Mouse (Mus musculus) stomach, embryonic 14.5 days (tissue): ENCODE measurements around the gene Ptprn2. TPM values are rescaled to one million over a fixed set of nuclear protein-coding genes. Genes with fewer than 3 reads are reported as not detected.

ENCODE experiments used
- ATAC-seq: fragments of 200-750 bp; cut with Nextera tagmentation; 2 replicates; pipeline ENCODE4 v1.8.0; 2017; ENCODE audit warnings: low read depth, moderate TSS enrichment; ENCODE audit not compliant: insufficient number of reproducible peaks, insufficient read depth, low FRiP score
- H3K27ac ChIP-seq: fragments of 300-500 bp; sonication (generic); 2 replicates; pipeline ENCODE4 v1.5.1; 2014; ENCODE audit warnings: mild to moderate bottlenecking, low read length, moderate library complexity, mixed read lengths
- H3K27me3 ChIP-seq: fragments of 300-500 bp; sonication (generic); 2 replicates; pipeline ENCODE4 v1.6.1; 2014; ENCODE audit warnings: low read length, control low read depth, mixed read lengths; ENCODE audit not compliant: control insufficient read depth, insufficient read depth
- H3K36me3 ChIP-seq: fragments of 300-500 bp; sonication (generic); 2 replicates; pipeline ENCODE4 v1.6.1; 2014; ENCODE audit warnings: mild to moderate bottlenecking, control low read depth, low read length, moderate library complexity, mixed read lengths; ENCODE audit not compliant: control insufficient read depth, insufficient read depth
- H3K4me1 ChIP-seq: fragments of 300-500 bp; sonication (generic); 2 replicates; pipeline ENCODE4 v1.6.1; 2014; ENCODE audit warnings: low read length, control low read depth, mixed read lengths; ENCODE audit not compliant: control insufficient read depth, insufficient read depth
- H3K4me2 ChIP-seq: fragments of 300-500 bp; sonication (generic); replicated peaks from 2 replicates; pipeline ENCODE4 v1.6.1; 2014; ENCODE audit warnings: low read depth, low read length, control low read depth
- H3K4me3 ChIP-seq: fragments of 300-500 bp; sonication (generic); 2 replicates; pipeline ENCODE4 v1.5.1; 2014; ENCODE audit warnings: low read depth, low read length, control low read depth
- H3K9ac ChIP-seq: fragments of 300-500 bp; sonication (generic); replicated peaks from 2 replicates; pipeline ENCODE4 v1.6.1; 2014; ENCODE audit warnings: low read depth, mild to moderate bottlenecking, control low read depth, low read length, moderate library complexity, mixed read lengths
- H3K9me3 ChIP-seq: fragments of 300-500 bp; sonication (generic); 2 replicates; pipeline ENCODE4 v1.6.1; 2016; ENCODE audit warnings: low read depth, low read length, control low read depth; ENCODE audit not compliant: control insufficient read depth
- WGBS: fragments of 180-500 bp; shearing (Covaris S2); extraction: QIAGEN DNeasy Blood & Tissue Kit; methylation state at CpG from one replicate; pipeline ENCODE4 v1.1.7; 2014; 5-methylcytosine and 5-hydroxymethylcytosine counted together
- polyA plus RNA-seq: library from polyadenylated mRNA; unstranded; fragments of >200 nt; fragmentation: Nextera tagmentation; extraction: Ambion mirVana; gene quantifications from 2 replicates; pipeline ENCODE4 v1.2.1, GENCODE M21; 2014

Gene Ptprn2
- polyA plus RNA-seq, 1 experiment from 2014 or later = 2.2 TPM

DNA sequence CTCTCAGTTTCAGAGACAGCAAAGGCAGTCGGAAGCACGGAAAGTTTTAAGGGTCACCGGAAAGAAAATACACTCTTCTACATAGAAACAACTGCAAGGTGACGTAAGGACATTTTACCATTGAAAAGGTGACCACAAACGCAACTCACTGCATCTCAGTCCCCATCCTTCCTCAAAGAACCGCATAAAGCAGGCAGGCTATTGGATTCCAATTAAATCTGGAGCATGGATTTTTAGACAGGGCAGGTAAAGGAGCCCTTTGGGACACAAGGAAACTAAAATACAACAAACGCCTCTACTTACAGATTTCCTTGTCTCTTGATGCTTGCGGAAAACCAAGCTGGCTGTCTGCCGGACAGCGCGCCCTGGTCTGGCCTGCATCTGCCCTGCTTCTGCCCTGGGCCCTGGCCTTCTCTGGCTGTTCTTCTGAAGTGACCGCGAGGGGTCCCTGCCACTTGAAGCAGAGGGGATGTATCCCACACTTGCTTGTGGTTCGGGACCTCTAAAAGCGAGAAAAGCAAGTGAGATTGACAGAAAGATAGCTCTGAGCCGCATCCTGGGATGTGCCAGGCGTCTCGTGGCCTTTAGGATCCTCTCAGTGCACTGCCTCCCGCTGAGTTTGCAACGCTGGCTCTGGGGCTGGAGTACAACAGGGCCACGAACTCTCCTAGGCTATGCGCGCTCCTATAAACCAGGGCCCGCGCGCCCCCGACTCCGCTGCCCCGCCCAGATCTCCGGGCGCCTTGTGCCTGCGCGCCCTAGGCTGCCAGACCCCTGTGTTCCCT lies 665.3 kb downstream of the Ptprn2 start:
- no peaks in the 10 kb centered on the region for H3K4me1 ChIP-seq
- H3K27me3 ChIP-seq = peaks cover 57% of the 10 kb centered on the region
- no peak overlapping the region for H3K4me3 ChIP-seq
- ATAC-seq = no peak
- H3K36me3 ChIP-seq = no peaks in the 10 kb centered on the region
- no peak overlapping the region for H3K9ac ChIP-seq
- no peaks in the 10 kb centered on the region for H3K9me3 ChIP-seq
- H3K27ac ChIP-seq = no peak overlapping the region
- 0 out of 2 replicates have a peak overlapping the region, but pooled peaks have one; percentile 16 for H3K4me2 ChIP-seq
- WGBS = 12% methylated on average over 33 of the region's 33 CpGs

- Histone ChIP-seq H3K36me3 (no peaks in the 10 kb centered on the region), H3K9ac (no peak overlapping the region), H3K27ac (no peak overlapping the region), H3K4me3 (no peak overlapping the region), H3K27me3 (peaks cover 63% of the 10 kb centered on the region), H3K9me3 (no peaks in the 10 kb centered on the region), H3K4me2 (no peak overlapping the region), H3K4me1 (no peaks in the 10 kb centered on the region)
- 10% methylated on average over 7 of the region's 7 CpGs for WGBS
- ATAC-seq = no peak
These were observed 666.1 kb downstream of the Ptprn2 start for GRCm38 (mm10) chr12:117151611-117152010.

DNA sequence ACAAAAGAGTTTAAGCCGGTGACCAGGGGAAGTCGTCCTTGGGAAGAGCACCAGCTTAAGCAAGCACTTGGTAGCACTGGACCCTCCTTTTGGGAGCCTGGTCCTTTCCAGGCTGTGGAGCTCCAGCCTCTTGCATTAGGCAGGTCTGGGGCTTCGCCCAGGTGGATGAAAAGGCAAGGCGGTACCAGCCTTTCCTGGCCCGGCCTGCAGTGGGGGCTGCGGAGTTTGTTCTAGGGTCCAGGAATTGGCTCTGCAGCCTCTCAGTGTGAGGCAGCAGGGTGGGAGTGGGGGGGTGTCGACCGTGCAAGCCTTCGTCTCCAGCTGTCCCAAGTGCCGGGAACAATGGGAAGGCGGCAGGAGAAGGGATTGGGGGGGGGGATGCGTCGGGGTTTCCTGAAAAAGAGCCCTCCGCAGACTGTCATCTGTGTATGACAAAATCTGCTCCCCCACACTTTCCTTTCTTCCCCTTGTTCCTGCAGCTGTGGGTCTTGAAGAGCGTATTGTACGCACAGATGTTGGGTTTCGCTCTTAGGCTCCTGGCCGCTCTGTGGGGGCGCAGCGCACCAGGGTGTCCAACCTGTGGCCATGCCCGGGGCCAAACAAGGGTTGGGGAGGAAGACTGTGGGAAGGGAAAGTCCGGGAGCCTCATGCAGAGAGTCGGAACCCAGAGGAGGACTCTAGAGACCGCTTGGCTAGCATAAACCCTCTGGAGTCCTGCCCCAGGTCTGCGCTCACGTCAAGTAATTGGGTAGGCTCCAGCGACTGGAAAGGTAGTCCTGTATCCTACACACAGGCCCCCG lies 667.0 kb downstream of the Ptprn2 start:
- Histone ChIP-seq H3K27ac (no peak overlapping the region), H3K4me2 (no peak overlapping the region), H3K9ac (no peak overlapping the region), H3K9me3 (no peaks in the 10 kb centered on the region), H3K27me3 (peaks cover 63% of the 10 kb centered on the region), H3K36me3 (no peaks in the 10 kb centered on the region), H3K4me3 (no peak overlapping the region), H3K4me1 (no peaks in the 10 kb centered on the region)
- no peak for ATAC-seq
- 4% methylated on average over 28 of the region's 28 CpGs for WGBS

- Histone ChIP-seq H3K9me3 (no peaks in the 10 kb centered on the region), H3K27ac (no peak overlapping the region), H3K4me3 (peak overlapping the region; percentile 46), H3K4me2 (peak overlapping the region; percentile 91), H3K4me1 (no peaks in the 10 kb centered on the region), H3K27me3 (peaks cover 68% of the 10 kb centered on the region), H3K9ac (no peak overlapping the region), H3K36me3 (no peaks in the 10 kb centered on the region)
- 2% methylated on average over 8 of the region's 8 CpGs for WGBS
- ATAC-seq = no peak
These were observed 667.6 kb downstream of the Ptprn2 start for GRCm38 (mm10) chr12:117153166-117153480.

- peak; percentile 76 for ATAC-seq
- H3K4me3 ChIP-seq = peak overlapping the region; percentile 46
- peaks cover 73% of the 10 kb centered on the region for H3K27me3 ChIP-seq
- peak overlapping the region; percentile 91 for H3K4me2 ChIP-seq
- no peaks in the 10 kb centered on the region for H3K9me3 ChIP-seq
- WGBS = under 1% methylated on average over 63 of the region's 73 CpGs
- no peak overlapping the region; the same call in 1 of the 2 replicates for H3K9ac ChIP-seq
- no peaks in the 10 kb centered on the region for H3K36me3 ChIP-seq
- no peak overlapping the region for H3K27ac ChIP-seq
- H3K4me1 ChIP-seq = no peaks in the 10 kb centered on the region
These were observed 668.3 kb downstream of the Ptprn2 start for GRCm38 (mm10) chr12:117153671-117154355.

GRCm38 (mm10) chr12:117154356-117155243 lies 669.1 kb downstream of the Ptprn2 start:
- Histone ChIP-seq H3K27me3 (peaks cover 80% of the 10 kb centered on the region), H3K36me3 (no peaks in the 10 kb centered on the region), H3K4me2 (peak overlapping the region; percentile 91), H3K4me1 (no peaks in the 10 kb centered on the region), H3K4me3 (peak overlapping the region; percentile 46), H3K27ac (no peak overlapping the region), H3K9ac (no peak overlapping the region), H3K9me3 (no peaks in the 10 kb centered on the region)
- WGBS = 2% methylated on average over 27 of the region's 27 CpGs
- ATAC-seq = no peak

- peaks cover 81% of the 10 kb centered on the region for H3K27me3 ChIP-seq
- no peak overlapping the region for H3K9ac ChIP-seq
- H3K4me2 ChIP-seq = no peak overlapping the region
- H3K9me3 ChIP-seq = no peaks in the 10 kb centered on the region
- 4% methylated on average over 33 of the region's 33 CpGs for WGBS
- H3K4me1 ChIP-seq = peaks cover 7% of the 10 kb centered on the region; the same call in 1 of the 2 replicates
- H3K27ac ChIP-seq = no peak overlapping the region
- no peak for ATAC-seq
- no peak overlapping the region for H3K4me3 ChIP-seq
- no peaks in the 10 kb centered on the region for H3K36me3 ChIP-seq
These were observed 670.0 kb downstream of the Ptprn2 start for GRCm38 (mm10) chr12:117155307-117156220.
